Mouse (Mus musculus): ENCODE results near the gene Zdhhc1. TPM values are rescaled to one million over a fixed set of nuclear protein-coding genes. Genes with fewer than 3 reads are reported as not detected.

The Zdhhc1 gene
- polyA plus RNA-seq (2017; shearing (Covaris generic)), result 1 to 10 TPM; 1.1 to 2.2 (median 1.8) TPM

- ATAC-seq, result peak; percentile 82
Observed at GRCm38 (mm10) chr8:105496439-105497180, at the start of gene Zdhhc1. Gene Zdhhc1 (minus strand): TSS chr8:105496902.

DNA sequence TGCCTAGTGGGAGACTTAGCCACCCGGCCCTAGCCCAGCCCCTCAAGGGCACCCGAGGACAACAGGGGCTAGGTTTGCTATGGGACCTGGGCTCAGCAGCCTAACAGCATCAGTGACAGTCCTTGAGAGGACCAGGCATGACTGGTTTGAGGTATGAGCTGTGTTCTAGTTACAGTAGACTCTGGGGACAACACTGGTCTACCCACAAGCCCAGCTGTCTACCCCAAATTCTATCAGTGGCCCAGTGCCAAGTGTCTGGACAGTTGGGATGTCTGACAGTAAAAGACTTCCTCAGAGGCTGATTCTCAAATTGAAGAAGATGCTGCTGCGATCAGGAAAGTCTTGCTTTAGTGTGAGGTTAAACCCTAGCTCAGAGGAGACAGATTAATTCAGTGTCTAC, 48.5 kb upstream of the Zdhhc1 start:
- ATAC-seq, result no peak

- no peak for ATAC-seq
Observed at GRCm38 (mm10) chr8:105544544-105545205, 48.0 kb upstream of the Zdhhc1 start.

DNA sequence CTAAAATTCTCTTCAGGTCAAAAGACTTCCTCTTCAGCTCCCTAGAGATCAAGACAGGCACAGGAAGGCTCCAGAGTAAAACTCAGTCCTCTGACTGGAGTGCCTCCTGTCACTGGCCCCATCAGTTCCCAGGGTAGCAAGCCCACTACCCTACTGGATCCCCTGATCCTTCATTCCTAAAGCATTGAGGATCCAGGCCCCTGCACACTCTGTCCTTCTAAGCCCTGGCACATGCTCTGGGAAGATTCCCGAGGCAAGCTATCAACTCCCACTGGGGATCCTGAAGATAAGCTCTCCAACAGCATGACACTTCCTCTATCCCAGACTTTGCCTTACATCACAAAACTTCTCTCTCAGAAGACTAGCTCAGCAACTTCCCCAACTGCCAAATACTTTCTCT, 47.0 kb upstream of the Zdhhc1 start:
- no peak for ATAC-seq

- no peak for ATAC-seq
Observed at GRCm38 (mm10) chr8:105542808-105543207, 46.1 kb upstream of the Zdhhc1 start.

GRCm38 (mm10) chr8:105542032-105542656, 45.4 kb upstream of the Zdhhc1 start:
- no peak for ATAC-seq

GRCm38 (mm10) chr8:105538940-105539339, 42.2 kb upstream of the Zdhhc1 start:
- ATAC-seq, result no peak

- ATAC-seq, result no peak
Observed at GRCm38 (mm10) chr8:105537011-105537677, 40.4 kb upstream of the Zdhhc1 start.

- no peak for ATAC-seq
Observed at GRCm38 (mm10) chr8:105536546-105536945, 39.8 kb upstream of the Zdhhc1 start.

GRCm38 (mm10) chr8:105533892-105534329, 37.2 kb upstream of the Zdhhc1 start:
- ATAC-seq, result no peak

DNA sequence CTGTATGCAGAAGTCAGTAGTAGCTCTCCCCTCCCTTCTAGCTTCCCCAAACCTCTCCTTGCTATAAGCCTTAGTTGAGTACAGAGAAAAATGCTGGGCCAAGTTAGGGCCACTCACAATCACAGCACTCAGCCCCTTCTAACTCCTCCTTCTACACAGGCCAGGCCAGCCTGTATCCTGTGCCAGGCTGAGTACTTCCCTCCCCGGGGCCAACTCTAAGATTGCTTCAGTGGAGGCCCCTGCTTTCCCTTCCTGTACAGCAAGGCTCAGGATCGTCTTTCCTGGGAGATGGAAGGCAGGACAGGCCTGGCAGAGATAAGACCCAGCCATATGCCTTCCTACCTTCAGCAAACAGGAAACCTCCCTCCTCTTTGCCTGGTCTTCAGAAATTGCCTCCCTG, 36.7 kb upstream of the Zdhhc1 start:
- ATAC-seq, result no peak

- ATAC-seq, result no peak
Observed at GRCm38 (mm10) chr8:105531774-105532173, 35.1 kb upstream of the Zdhhc1 start.

- ATAC-seq, result no peak
Observed at GRCm38 (mm10) chr8:105529271-105529670, 32.6 kb upstream of the Zdhhc1 start.

GRCm38 (mm10) chr8:105528206-105528605, 31.5 kb upstream of the Zdhhc1 start:
- no peak for ATAC-seq

DNA sequence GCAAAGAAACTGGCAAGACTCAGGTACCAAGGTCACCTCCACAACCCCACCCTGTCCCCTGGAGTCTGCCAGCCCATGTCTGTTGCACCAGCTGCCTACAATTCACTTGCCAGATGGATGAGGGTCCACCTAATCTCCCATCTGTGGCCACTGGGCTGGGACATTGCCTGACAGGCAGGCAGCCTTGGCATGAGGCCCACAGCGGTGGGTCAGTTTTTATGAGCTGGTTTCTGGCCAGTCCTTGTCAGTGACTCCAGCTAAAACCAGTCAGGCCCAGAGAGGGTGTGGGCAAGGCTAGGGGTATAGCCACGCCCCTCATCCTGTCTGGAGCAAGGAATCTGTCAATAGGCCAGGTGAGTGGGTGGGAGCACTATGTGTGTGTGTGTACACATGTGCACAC, 30.4 kb upstream of the Zdhhc1 start:
- ATAC-seq, result no peak

GRCm38 (mm10) chr8:105522890-105523289, 26.2 kb upstream of the Zdhhc1 start:
- no peak for ATAC-seq

DNA sequence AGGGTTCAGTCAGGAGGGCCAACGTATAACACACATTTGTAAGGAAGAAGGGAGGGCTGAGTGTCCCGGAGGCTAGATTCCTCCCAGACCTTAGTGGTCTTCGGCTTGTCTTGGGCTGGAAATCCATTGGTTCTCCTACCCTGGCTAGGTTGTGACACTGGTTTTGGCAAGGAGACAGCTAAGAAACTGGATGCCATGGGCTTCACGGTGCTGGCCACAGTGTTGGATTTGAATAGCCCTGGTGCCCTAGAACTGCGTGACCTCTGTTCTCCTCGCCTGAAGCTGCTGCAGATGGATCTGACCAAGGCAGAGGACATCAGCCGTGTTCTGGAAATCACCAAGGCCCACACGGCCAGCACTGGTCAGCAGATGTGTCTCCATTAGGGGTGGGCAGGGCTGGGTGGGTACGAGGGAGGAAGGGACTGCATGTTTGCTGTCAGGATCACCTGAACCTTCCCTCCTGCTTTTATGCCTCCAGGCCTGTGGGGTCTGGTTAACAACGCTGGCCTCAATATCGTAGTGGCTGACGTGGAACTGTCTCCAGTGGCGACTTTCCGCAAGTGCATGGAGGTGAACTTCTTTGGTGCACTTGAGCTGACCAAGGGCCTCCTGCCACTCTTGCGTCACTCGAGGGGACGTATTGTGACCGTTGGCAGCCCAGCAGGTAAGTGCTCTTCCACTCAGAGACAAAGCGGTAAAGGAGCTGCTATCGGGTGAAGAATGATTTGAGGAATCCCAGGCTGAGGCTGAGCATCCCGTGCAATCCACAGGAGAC, 25.5 kb upstream of the Zdhhc1 start:
- ATAC-seq, result no peak

DNA sequence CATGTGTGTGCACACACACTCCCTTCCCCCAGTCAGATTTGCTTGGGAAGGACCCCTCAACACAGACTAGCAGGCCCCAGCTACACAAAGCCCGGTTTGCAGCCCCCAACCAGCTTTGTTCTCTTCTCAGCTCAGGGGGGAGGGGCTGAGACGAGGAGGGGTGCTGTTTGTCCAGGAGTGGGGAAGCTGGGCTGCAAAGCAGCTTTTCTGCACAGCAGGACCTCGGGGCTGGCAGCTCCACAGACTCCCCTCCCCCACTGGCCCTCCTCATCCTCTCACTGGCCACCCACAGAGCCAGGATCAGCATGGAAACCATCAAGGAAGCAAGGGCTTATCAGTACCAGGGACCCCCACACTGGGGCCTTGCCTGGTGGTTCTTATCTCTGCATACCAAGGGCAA, 24.4 kb upstream of the Zdhhc1 start:
- ATAC-seq, result no peak

GRCm38 (mm10) chr8:105520521-105520920, 23.8 kb upstream of the Zdhhc1 start:
- no peak for ATAC-seq

DNA sequence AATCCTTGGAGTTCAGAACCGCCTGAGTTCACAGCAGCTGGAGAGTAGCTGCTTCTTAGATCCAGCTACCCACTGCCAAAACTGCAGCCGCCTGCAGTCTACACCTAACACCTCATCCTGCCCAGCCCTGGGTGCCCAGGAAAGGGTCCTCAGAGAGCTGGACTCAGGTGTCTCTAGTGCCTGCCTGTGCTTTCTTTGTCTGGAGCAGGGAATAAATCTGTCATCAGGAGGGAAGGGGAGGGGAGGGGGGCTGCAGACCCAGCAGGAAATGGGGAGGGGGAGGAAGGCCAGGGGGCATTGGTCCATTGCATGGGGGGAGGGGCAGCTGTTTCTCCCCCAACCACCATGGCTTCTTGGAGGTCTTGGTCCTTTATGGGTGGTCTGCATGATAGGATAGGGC, 22.9 kb upstream of the Zdhhc1 start:
- ATAC-seq, result no peak

- ATAC-seq, result peak; percentile 79
Observed at GRCm38 (mm10) chr8:105518436-105519313, 22.0 kb upstream of the Zdhhc1 start, which contains the start of gene Hsd11b2. Gene Hsd11b2 (plus strand): TSS chr8:105518755.
